Mouse (Mus musculus) common myeloid progenitor, adult 5-6 weeks (primary cell): ENCODE results near the gene Scnm1. TPM values are rescaled to one million over a fixed set of nuclear protein-coding genes. Genes with fewer than 3 reads are reported as not detected.
"Not testable (repeated sequence)": the region's sequence is repeated elsewhere in the genome, so short reads cannot be mapped to it uniquely, and the experiment has no call there.

Experiments
- ATAC-seq: replicated peaks from 2 replicates; pipeline ENCODE4 v1.8.0; 2016; ENCODE audit warnings: low read depth, mild to moderate bottlenecking, moderate TSS enrichment, inconsistent platforms; ENCODE audit not compliant: poor library complexity, severe bottlenecking
- total RNA-seq: library from RNA; stranded (forward); fragments of 200-1000, 187-1606 nt; gene quantifications from 2 replicates; pipeline ENCODE4 v1.2.3, GENCODE M21; 2017

Scnm1 gene
- total RNA-seq, 1 experiment from 2014 or later: 88.2 TPM

GRCm38 (mm10) chr3:95153874-95154273 lies 20.1 kb upstream of the Scnm1 start:
- peak; percentile 98 for ATAC-seq

DNA sequence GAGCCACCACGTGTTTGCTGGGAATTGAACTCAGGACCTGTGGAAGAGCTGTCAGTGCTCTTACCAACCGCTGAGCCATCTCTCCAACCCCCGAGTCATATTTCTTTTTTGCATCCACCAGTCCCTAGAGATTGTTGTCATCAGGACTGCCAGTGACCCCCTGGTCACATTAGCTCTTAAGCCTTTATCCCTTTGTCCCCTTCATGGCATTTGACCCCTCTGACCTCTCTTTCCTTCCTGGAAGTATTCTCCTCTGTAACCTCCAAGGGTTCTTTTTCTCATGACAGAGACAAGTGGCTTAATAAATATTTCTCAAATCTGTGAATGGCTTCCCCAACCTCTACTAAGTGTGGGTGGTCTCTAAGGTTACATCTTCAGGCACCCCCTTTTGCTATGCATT lies 14.1 kb upstream of the Scnm1 start:
- no peak for ATAC-seq

- ATAC-seq: peak; percentile 76
Observed at GRCm38 (mm10) chr3:95142617-95143011, 8.8 kb upstream of the Scnm1 start.

DNA sequence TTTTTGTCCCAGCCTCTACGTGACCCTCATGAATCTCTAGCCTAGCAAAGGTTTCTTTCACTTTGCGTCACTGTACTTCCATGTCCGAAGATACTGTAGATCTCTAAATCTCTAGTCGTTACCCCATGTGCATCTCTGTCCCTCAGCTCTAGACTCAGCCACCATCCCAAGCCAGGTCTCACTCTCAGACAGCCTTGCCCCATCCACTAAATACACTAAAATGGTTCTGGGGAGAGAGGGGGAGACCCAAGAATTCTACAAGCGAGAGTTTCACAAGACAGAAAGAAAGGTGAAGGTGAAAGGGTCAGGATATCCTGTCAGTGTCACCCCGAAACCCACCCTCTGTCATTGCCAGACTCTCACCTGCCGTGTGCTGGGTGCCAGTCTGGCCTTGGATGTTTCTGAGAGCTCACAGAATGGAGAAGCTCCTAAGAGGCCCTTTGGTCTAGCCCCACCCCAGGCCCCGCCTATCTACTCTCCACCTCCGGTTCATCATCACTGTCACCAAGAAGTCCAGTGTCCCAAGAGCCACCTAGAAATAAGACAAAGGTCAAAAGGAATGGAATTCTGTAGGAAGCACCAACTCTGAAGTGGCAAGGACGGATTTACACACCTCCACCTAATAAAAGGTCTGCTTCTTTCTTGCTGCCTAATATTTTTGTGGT lies 8.3 kb upstream of the Scnm1 start, which contains the start of gene Tnfaip8l2:
Gene Tnfaip8l2 (minus strand): TSS at position 409 of the 665 bp plus-strand sequence.
- ATAC-seq: peak; percentile 55

DNA sequence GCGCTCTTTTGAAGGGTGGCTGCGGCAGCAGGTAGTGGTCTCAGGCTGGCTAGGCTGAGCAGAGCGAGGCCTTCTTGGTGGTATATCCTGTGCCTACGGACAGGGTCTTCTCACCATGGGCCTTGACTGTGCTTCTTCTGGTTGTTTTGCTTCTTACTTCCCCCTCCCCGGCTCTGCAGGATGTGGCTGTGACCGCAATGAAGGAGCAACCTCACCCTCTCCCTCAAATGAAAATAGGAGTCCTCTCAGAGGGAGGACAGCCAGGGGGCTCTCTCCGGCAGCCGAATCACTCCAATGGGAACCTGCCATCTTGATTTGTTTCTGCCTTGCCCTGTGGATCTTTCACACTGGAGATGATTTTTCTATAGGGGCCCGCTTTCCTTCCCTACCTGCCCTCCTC lies 7.7 kb upstream of the Scnm1 start:
- peak; percentile 80 for ATAC-seq

DNA sequence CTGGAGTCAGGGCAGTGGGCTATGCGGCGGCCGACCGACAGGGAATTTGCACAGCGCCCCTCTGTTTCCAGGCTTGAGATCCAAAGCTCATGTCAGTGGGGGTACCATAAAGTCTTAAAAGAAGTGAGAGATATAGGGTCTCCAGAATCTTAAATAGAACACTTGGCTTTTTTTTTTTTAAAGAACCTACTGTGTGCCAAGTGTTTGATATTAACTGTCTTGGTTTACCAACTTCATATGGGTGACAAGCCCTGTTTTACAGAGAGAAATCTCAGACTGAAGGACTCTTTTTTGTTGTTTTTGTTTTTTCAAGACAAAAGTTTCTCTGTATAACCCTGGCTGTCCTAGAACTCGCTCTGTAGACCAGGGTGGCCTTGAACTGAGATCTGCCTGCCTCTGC lies 7.0 kb upstream of the Scnm1 start:
- no peak for ATAC-seq

GRCm38 (mm10) chr3:95140289-95140595 lies 6.4 kb upstream of the Scnm1 start:
- no peak for ATAC-seq

- ATAC-seq: no peak
Observed at GRCm38 (mm10) chr3:95139586-95140288, 5.9 kb upstream of the Scnm1 start.

DNA sequence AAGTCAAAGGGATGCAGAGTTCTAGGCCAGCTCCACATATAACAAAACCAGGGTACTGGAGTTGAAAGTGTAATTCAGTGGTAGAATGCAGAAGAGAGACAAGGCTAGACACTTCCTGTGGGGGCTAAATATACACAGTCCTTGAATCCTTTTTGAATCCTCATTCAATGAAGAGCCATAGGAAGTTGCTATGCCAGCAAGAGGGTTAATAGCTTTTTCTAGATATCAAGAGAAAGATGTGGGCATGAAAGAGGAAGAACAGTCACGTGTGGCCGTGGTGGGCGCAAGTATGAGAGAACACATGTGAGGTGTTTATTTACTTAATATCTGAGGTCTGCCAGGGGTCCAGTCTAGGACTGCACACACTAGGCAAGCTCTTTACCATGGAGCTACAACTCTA lies 2.5 kb upstream of the Scnm1 start:
- ATAC-seq: peak; percentile 7; the same call in 1 of the 2 replicates

DNA sequence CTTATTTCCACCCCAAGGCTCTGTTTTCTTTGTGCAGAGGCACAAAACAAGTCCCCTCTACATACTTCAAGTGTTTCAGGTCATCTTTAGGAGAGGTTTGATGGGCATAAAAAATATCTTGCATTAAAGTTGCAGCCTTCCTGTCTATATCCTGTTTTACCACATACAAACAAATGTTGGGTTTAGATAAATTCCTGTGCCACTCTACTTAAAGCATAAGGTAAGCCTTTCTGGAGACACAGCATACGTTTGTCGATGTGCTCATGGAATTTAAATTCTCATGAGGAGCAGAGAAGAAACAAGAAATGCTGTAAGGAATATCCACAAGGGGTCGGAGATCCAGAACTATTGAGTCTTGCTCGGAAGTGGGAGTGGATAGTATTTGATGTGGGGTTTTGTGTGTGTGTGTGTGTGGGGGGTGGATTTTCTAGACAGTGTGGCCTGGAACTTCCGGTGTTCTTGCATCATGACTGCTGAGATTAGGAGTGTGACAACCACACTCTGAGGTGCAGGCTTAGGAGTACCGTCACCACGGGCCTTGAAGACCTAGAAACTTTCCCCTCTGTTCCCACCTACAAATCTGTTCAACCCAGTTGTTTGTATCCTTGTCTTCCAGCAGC lies 1.7 kb upstream of the Scnm1 start:
- ATAC-seq: peak; percentile 51

DNA sequence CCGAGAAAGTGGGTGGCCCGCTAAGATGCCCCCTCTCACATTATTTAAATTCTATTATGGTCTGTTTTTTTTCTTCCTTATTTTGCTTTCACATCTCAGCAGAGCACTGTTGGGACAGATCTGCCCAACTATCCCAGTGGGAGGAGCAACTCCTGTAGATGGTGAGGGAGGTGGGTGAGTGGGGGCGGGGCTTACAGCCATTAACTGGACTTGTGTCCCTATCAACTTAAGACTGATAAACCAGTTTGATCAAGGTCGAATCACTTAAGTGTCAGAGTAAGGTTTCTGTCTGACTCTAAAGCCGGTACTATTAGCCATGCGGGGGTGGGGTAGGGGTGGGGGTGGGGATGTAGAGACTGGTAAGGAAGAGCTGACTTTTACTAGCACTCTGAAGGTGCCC lies 1.2 kb upstream of the Scnm1 start:
- ATAC-seq: peak; percentile 33

GRCm38 (mm10) chr3:95134133-95134532 lies 322 bp upstream of the Scnm1 start:
- not testable (repeated sequence) for ATAC-seq

DNA sequence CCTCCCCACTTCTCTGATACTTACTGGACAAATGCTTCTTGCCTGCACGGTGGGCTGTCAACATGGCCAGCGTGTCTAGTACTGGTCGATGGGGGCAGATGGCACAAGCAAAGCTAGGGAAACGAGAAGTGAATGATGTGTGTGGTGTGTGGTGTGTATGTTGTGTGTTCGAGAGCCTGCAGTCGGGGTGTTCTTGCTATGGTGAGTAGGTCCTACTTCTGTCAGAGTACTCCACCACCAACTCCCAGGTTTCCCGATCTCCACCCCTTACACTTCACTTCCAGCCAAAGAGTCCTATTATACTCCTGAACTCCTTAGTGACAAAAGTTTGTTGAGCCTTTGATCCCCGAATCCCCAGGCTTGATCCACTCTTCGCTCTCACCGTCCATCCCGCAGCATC lies 635 bp downstream of the Scnm1 start:
- no peak for ATAC-seq

GRCm38 (mm10) chr3:95132389-95132788 lies 1.4 kb downstream of the Scnm1 start:
- not testable (repeated sequence) for ATAC-seq

- ATAC-seq: no peak
Observed at GRCm38 (mm10) chr3:95130081-95130480, 3.7 kb downstream of the Scnm1 start.

DNA sequence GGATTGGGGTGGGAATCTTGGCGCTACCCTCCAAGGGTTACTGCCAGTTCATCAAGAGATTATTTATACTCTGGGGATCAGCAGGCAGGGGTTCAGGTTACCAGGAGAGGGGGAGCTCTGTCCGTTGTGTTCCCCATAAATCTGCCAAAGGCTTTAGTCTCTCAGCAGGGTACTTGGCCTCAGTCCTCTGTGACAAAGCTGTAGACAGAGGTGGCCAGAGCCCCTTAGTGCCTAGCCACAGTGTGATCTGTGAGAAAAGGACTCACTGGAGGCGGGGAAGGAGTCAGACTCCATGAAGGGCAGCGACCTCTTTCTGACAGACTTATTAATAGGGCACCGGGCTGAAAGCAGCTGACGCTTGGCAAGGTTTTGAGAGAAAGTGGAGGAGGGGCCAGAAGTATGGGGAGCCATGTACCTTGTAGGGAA lies 4.6 kb downstream of the Scnm1 start:
- no peak for ATAC-seq

DNA sequence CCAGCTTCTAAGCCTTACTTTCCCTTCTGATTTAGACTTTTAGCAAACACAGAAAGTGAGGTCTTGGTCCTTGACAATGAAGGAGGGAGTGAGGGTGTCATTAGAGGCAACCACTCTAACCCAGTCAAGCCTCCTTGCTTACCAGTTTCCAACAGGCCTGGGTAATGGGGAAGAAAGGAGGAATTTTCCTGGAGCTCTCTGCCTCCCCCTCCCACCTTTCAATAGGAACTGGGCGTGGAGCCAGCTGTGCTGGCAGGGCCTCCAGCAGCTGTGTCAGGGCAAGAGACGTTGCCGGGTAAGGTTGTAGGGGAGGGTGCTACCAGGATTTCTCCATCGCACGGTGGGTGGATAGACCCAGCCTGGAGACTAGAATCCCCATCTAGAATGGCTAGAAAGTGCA lies 8.8 kb downstream of the Scnm1 start:
- ATAC-seq: no peak

DNA sequence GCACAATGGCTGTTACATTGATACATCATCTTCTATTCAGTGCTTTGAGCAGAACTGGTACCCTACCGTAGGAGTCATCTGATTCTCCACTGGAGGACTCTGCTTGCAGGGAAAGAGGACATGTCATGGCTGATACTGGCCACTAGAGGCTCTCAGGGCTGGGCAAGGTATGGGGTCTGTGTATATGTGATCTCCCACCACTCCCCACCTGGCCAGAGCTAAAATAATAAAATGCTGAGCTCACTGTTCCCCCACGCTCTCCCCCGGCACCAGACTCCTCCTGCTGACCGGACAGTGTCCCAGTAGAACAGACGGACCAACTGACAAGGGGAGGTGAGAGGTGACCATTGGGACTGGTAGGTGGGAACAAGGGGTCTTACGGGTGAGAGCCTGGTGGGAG lies 9.6 kb downstream of the Scnm1 start, which contains the start of gene Tmod4:
Gene Tmod4 (plus strand): TSS at position 231 of the 400 bp plus-strand sequence.
- peak; percentile 81 for ATAC-seq

GRCm38 (mm10) chr3:95121580-95121979 lies 12.2 kb downstream of the Scnm1 start:
- no peak for ATAC-seq

DNA sequence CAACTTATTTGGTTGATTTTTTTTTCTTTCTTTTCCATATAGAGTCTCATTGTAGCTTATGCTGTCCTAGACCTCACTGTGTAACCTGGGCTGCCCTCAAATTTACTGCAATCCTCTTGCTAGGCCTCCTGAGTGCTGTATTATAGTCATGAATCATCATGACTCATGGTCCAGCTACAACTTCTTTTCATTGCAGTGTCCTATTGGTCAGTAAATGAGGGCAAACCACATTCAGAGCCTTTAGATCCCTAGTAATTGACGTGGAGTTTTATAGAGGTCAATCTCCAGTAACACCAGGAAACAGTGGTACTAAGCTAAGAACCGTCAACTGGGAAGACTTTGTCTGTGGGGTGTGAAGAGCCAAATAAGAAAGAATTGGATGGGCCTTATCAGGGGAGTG lies 16.1 kb downstream of the Scnm1 start:
- no peak for ATAC-seq

DNA sequence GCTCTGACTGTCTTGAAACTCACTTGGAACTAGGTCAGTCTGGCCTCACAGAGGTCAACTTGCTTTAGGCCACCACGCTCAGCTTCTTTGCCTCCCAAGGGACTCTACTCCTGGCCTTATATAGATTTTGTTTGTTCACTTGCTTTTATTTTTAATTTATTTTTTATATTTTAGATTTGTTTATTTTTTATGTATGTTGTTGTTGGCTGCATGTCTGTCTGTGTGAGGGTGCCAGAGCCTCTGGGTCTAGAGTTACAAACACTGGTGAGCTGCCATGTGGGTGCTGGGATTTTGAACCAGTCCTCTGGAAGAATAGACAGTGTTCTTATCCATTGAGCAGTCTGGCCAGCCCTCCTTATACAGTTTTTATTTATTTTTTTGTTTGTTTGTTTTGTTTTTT lies 21.1 kb downstream of the Scnm1 start:
- no peak for ATAC-seq
